Mouse (Mus musculus): ENCODE measurements around the gene Ift81.

- no peak for TF ChIP-seq CTCF (IDR thresholded peaks at IDR 0.05; ENCODE audit: low read depth)
- no peak for TF ChIP-seq EP300 (optimal IDR thresholded peaks at IDR 0.05)
Observed at GRCm38 (mm10) chr5:122636308-122636707, 22.0 kb upstream of the Ift81 start.
